Mouse (Mus musculus): ENCODE results near the gene Ywhag.

Ywhag gene

GRCm38 (mm10) chr5:135898028-135898427 lies 36.4 kb downstream of the Ywhag start:
- no peak for ATAC-seq (ENCODE audit: insufficient number of reproducible peaks, low FRiP score, low TSS enrichment)

- ATAC-seq (ENCODE audit: insufficient number of reproducible peaks, low FRiP score, low TSS enrichment), result no peak
Observed at GRCm38 (mm10) chr5:135894958-135895357, 39.5 kb downstream of the Ywhag start.

GRCm38 (mm10) chr5:135892589-135893351 lies 41.6 kb downstream of the Ywhag start:
- ATAC-seq (ENCODE audit: insufficient number of reproducible peaks, low FRiP score, low TSS enrichment), result no peak

- no peak for ATAC-seq (ENCODE audit: insufficient number of reproducible peaks, low FRiP score, low TSS enrichment)
Observed at GRCm38 (mm10) chr5:135890920-135891319, 43.5 kb downstream of the Ywhag start.

DNA sequence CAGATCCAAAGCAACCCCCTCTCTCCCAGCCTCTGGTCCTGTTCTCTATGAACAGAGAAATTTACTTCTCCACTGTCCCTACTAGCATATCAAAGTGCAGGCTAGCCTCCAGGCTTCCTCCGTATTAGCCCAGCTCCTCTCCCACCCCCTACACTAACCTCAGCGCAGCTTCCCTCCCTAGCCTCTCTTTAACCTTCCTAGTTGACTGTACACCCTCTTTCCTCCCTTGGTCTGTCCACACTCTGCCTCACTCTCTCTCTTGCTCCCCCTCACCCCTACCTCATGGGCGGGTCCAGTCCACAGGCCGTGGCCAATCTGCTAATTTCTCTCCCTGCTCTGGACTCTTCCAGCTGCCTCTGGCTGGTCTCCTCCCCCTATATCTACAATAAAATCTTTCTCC lies 44.1 kb downstream of the Ywhag start:
- no peak for ATAC-seq (ENCODE audit: insufficient number of reproducible peaks, low FRiP score, low TSS enrichment)

- no peak for ATAC-seq (ENCODE audit: insufficient number of reproducible peaks, low FRiP score, low TSS enrichment)
Observed at GRCm38 (mm10) chr5:135888405-135889215, 45.8 kb downstream of the Ywhag start.

DNA sequence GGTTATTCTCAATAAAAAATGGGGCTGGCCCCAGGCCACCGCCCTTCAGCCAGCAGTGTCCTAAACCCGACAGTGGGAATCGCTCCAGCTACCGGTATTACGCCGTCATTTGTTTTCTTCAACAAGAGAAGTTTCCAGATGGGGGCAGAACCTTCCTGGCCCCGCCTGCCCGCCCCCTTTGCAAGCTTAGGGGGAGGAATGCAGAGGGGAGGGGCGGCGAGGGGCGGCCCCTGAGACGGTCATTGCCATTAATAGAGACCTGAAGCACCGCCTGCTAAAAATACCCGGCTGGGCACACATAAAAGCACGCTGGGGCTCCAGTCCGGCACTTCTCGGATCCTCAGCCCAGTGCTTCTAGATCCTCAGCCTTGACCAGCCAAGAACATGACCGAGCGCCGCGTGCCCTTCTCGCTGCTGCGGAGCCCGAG lies 46.7 kb downstream of the Ywhag start, which contains the start of gene Hspb1:
TSS of gene Hspb1 (plus strand) at position 245 of the 428 bp plus-strand sequence.
- no peak for ATAC-seq (ENCODE audit: insufficient number of reproducible peaks, low FRiP score, low TSS enrichment)

DNA sequence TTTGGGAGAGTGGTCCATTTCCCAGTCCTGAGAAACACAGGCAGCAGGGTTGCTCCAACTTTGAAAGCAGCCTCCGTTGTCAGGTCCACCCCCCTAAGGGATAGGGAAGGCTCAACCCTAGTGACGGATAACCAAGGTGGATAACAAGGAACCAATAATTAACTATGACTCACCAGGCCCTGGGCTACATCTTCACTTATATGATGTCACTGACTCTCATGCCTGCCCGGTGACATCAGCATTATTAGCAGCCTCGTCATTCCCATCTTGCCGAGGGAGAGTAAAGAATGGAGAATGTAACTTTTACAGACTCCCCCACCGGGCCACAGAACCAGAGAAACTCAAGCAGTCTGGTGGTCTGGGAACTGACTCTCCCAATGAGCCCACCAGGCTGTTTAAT lies 49.8 kb downstream of the Ywhag start:
- no peak for ATAC-seq (ENCODE audit: insufficient number of reproducible peaks, low FRiP score, low TSS enrichment)

DNA sequence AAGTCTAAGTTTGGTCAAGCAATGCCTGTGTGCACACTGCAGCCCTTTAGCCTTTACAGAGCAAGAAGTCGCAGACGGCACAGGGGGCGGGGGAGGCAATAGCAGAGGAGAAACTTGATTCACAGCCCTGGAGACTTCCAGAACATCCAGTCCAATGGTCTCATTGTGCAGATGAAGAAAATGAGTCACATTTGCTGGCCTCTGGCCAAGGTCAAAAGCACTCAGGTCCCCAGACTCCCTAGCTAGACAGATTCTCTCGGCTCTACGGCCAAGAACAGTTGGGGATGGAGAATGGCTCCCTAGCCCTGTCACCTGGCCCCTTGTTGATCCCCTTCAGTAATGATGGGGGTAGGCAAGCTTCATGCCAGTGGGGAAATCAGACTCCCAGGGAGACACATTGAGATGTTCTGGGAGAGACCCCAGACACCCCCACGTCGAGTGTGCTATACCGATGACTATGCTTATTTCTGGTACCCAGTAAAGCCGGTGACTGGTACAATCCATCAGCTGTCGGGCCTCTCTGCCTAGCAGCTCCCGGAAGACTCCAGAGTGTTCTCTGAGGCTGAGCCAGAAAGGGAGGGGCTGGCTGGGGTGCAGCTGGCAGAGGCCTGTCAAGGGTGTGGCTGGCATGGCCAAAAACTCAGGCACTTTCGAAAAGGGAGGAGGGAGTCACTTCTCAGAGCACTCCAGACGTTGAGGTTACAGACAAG lies 54.8 kb downstream of the Ywhag start:
- ATAC-seq (ENCODE audit: insufficient number of reproducible peaks, low FRiP score, low TSS enrichment), result no peak

GRCm38 (mm10) chr5:135877831-135878231 lies 56.6 kb downstream of the Ywhag start:
- ATAC-seq (ENCODE audit: insufficient number of reproducible peaks, low FRiP score, low TSS enrichment), result no peak

DNA sequence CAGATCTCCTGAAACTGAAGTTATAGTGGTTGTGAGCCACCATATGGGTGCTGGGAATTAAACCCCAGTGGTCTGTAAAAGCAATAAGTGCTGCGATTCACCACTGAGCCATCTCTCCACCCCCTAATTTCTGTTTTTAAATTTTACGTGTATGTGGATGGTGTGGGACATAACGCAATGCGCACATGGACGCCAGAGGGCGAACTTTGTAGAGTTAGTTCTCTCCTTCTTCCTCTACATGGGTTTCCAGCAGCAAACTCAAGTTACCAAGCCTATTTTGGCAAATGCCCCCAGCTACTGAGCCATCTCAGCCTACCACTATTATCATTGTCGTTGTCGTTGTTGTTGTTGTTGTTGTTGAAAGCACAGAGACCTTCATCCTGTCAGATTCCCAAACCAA lies 57.2 kb downstream of the Ywhag start:
- no peak for ATAC-seq (ENCODE audit: insufficient number of reproducible peaks, low FRiP score, low TSS enrichment)

GRCm38 (mm10) chr5:135873753-135874152 lies 60.7 kb downstream of the Ywhag start:
- ATAC-seq (ENCODE audit: insufficient number of reproducible peaks, low FRiP score, low TSS enrichment), result no peak

DNA sequence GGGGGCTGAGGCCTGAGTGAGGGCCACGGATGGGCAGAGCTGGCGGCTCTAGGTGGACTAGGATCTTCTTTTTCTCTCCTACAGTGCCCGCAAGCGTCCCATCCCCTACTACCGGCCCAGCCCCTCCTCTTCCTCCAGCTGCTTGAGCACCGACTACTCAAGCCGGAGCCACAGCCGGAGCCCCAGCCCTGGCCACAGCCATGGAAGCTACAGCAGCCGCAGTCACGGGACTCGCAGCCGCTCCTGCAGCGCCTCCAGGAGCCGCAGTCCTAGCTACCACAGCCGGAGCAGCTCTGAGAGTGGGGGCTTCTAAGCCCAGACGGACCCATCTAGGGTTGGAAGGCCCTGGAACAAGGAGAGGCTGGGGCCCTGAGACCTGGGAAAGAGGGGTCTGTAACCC lies 61.4 kb downstream of the Ywhag start:
- ATAC-seq (ENCODE audit: insufficient number of reproducible peaks, low FRiP score, low TSS enrichment), result no peak

GRCm38 (mm10) chr5:135870505-135870904 lies 63.9 kb downstream of the Ywhag start:
- no peak for ATAC-seq (ENCODE audit: insufficient number of reproducible peaks, low FRiP score, low TSS enrichment)

GRCm38 (mm10) chr5:135869661-135870423 lies 64.6 kb downstream of the Ywhag start:
- ATAC-seq (ENCODE audit: insufficient number of reproducible peaks, low FRiP score, low TSS enrichment), result no peak

GRCm38 (mm10) chr5:135868653-135869052 lies 65.8 kb downstream of the Ywhag start:
- no peak for ATAC-seq (ENCODE audit: insufficient number of reproducible peaks, low FRiP score, low TSS enrichment)

DNA sequence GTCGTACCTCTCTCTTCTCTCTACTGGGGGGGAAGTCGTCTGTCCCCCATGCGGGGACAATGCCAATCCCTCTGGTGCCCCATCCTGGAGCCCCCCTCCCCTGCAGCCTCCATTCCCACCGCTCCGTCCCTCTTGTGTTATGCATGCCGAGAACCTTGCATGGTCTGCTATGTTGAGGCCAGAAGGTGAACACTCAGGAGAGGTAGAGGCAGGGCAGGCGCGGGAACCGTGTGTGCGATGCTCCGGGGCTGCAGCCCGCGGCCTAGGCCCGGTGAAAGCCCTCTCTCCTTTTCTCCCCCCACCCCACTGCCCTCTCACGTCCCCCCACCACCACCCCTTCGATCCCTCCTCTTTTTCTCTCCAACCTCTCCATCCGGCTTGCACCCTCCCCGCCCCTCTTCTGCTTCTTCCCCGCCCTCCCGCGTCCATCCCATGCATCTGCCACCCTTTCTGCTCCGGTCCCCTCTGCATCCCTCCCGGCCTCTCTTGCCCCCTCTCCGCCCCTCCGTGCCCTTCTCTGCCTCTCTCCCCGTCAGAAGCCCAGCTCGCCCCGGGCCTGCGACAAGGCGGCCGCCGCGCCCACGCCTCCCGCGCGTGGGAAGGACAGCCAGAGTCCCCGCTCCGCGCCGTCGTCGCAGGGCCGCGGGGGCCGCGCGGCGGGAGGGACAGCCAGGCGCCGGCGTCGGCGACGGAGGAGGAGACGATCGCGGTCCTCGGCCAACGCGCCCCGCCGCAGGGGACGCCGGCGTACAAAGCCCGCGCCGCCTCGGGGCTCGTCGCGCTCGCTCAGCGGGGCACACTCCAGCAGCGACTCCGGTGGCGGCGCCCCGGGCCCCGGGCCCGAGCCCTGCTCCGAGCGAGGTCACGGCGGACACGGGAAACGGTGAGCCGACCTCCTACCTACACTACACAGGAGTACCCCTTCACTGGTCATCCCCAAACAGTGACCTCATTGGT lies 66.5 kb downstream of the Ywhag start:
- no peak for ATAC-seq (ENCODE audit: insufficient number of reproducible peaks, low FRiP score, low TSS enrichment)

- no peak for ATAC-seq (ENCODE audit: insufficient number of reproducible peaks, low FRiP score, low TSS enrichment)
Observed at GRCm38 (mm10) chr5:135866662-135867061, 67.8 kb downstream of the Ywhag start.
